Mouse (Mus musculus): ENCODE measurements at regions not wholly inside any gene's neighbourhood (a gene's known extent, or its start where the extent isn't known, plus 50 kb on each side); places are given as distances from the start of the nearest gene placed in this dataset.

- H3K27me3 ChIP-seq (ENCODE audit: control insufficient read depth, insufficient read depth, low read depth, low read length), result no peaks in the 10 kb centered on the region
- H3K4me3 ChIP-seq (ENCODE audit: low read length), result no peak overlapping the region
- H3K4me2 ChIP-seq (ENCODE audit: low read depth, low read length), result peak overlapping the region; percentile 21
- H3K4me1 ChIP-seq (replicated peaks; ENCODE audit: control insufficient read depth, insufficient read depth, low read length), result peaks cover 11% of the 10 kb centered on the region; the same call in 1 of the 2 replicates
- no peaks in the 10 kb centered on the region for H3K36me3 ChIP-seq (ENCODE audit: control insufficient read depth, insufficient read depth, low read length)
- peak; percentile 95 for ATAC-seq (ENCODE audit: low read depth)
- H3K9ac ChIP-seq (ENCODE audit: low read length), result no peak overlapping the region
- no peaks in the 10 kb centered on the region for H3K9me3 ChIP-seq (ENCODE audit: control insufficient read depth, low read length)
- 27% methylated on average over 12 of the region's 12 CpGs for WGBS
- H3K27ac ChIP-seq (ENCODE audit: low read length), result peak overlapping the region; percentile 54
Observed at GRCm38 (mm10) chr11:90129793-90130624, 57.5 kb upstream of the Gm45716 start.

- ATAC-seq (ENCODE audit: low read depth), result peak; percentile 37; the same call in 1 of the 2 replicates
- no peak overlapping the region for H3K4me3 ChIP-seq (ENCODE audit: low read length)
- 29% methylated on average over 1 of the region's 1 CpGs for WGBS
- H3K27ac ChIP-seq (ENCODE audit: low read length), result peak overlapping the region; percentile 54
- no peak overlapping the region for H3K4me2 ChIP-seq (ENCODE audit: low read depth, low read length)
- H3K27me3 ChIP-seq (ENCODE audit: control insufficient read depth, insufficient read depth, low read depth, low read length), result no peaks in the 10 kb centered on the region
- H3K9ac ChIP-seq (ENCODE audit: low read length), result peak overlapping the region; percentile 44; the same call in 1 of the 2 replicates
- H3K4me1 ChIP-seq (replicated peaks; ENCODE audit: control insufficient read depth, insufficient read depth, low read length), result peaks cover 11% of the 10 kb centered on the region; the same call in 1 of the 2 replicates
- 0 out of 2 replicates have a peak, but pooled peaks cover 2% of the 10 kb centered on the region for H3K9me3 ChIP-seq (ENCODE audit: control insufficient read depth, low read length)
- H3K36me3 ChIP-seq (ENCODE audit: control insufficient read depth, insufficient read depth, low read length), result no peaks in the 10 kb centered on the region
Observed at GRCm38 (mm10) chr11:90130635-90131034, 56.8 kb upstream of the Gm45716 start.

DNA sequence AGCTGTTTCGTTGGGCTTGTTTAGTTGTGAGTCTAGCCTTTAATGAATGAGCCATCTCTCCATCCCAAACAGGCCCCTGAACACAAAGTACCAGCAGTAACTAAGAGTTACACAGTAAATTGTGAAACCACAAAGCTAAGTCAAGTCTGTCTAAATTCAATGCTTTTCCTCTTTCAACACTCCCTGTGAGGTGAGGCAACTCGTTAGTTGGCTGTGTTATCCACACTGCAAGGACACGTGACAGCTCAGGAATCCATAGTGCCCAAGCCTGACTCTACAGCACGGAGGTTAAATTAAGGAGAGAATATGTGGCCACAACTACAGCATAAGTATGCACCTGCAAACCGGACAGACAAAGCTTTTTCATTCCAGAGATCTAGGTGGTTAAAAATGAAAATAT is 54.9 kb upstream of the Gm45716 start:
- 69% methylated on average over 5 of the region's 5 CpGs for WGBS
- H3K27ac ChIP-seq (ENCODE audit: low read length), result no peak overlapping the region

DNA sequence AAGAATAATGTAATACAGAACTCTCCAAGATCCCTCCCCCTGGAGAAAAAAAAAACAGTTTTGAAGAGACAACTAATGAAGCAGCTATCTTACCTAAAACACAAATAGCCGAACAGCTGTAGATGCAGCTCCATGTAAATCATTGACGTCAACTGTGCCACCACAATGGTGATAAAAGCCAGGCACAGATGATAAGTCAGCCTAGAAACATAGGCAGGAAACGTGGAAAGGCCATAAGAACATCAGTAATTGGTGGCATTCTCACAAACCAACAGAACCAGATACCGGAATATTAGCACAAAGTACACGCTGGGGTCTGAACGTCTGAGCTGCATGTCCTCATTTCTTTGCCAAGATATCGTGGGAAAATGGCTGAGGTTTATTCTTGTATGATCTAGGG is 51.2 kb upstream of the Gm45716 start:
- no peaks in the 10 kb centered on the region for H3K36me3 ChIP-seq (ENCODE audit: control insufficient read depth, insufficient read depth, low read length)
- no peaks in the 10 kb centered on the region for H3K4me1 ChIP-seq (replicated peaks; ENCODE audit: control insufficient read depth, insufficient read depth, low read length)
- H3K9me3 ChIP-seq (ENCODE audit: control insufficient read depth, low read length), result 0 out of 2 replicates have a peak, but pooled peaks cover 3% of the 10 kb centered on the region
- no peaks in the 10 kb centered on the region for H3K27me3 ChIP-seq (ENCODE audit: control insufficient read depth, insufficient read depth, low read depth, low read length)
- no peak for ATAC-seq (ENCODE audit: low read depth)
- 75% methylated on average over 7 of the region's 7 CpGs for WGBS
- no peak overlapping the region for H3K27ac ChIP-seq (ENCODE audit: low read length)
- no peak overlapping the region for H3K9ac ChIP-seq (ENCODE audit: low read length)
- no peak overlapping the region for H3K4me3 ChIP-seq (ENCODE audit: low read length)
- H3K4me2 ChIP-seq (ENCODE audit: low read depth, low read length), result no peak overlapping the region

More for the DNA sequence above, 54.9 kb upstream of the Gm45716 start:
- Histone ChIP-seq H3K27me3 (ENCODE audit: control insufficient read depth, insufficient read depth, low read depth, low read length) (no peaks in the 10 kb centered on the region), H3K4me3 (ENCODE audit: low read length) (no peak overlapping the region), H3K9me3 (ENCODE audit: control insufficient read depth, low read length) (0 out of 2 replicates have a peak, but pooled peaks cover 3% of the 10 kb centered on the region), H3K4me2 (ENCODE audit: low read depth, low read length) (no peak overlapping the region), H3K4me1 (replicated peaks; ENCODE audit: control insufficient read depth, insufficient read depth, low read length) (peaks cover 11% of the 10 kb centered on the region; the same call in 1 of the 2 replicates), H3K36me3 (ENCODE audit: control insufficient read depth, insufficient read depth, low read length) (no peaks in the 10 kb centered on the region), H3K9ac (ENCODE audit: low read length) (no peak overlapping the region)
- ATAC-seq (ENCODE audit: low read depth), result no peak
